Mouse (Mus musculus) ES-CJ7 (cell line): ENCODE measurements around the gene Neurl2.
"Not testable (repeated sequence)": the region's sequence is repeated elsewhere in the genome, so short reads cannot be mapped to it uniquely, and the experiment has no call there.

Experiments used
- DNase-seq: peaks from one replicate; pipeline ENCODE4 v3.0.0; 2011; ENCODE audit warnings: low read depth, low spot score

Gene Neurl2

DNA sequence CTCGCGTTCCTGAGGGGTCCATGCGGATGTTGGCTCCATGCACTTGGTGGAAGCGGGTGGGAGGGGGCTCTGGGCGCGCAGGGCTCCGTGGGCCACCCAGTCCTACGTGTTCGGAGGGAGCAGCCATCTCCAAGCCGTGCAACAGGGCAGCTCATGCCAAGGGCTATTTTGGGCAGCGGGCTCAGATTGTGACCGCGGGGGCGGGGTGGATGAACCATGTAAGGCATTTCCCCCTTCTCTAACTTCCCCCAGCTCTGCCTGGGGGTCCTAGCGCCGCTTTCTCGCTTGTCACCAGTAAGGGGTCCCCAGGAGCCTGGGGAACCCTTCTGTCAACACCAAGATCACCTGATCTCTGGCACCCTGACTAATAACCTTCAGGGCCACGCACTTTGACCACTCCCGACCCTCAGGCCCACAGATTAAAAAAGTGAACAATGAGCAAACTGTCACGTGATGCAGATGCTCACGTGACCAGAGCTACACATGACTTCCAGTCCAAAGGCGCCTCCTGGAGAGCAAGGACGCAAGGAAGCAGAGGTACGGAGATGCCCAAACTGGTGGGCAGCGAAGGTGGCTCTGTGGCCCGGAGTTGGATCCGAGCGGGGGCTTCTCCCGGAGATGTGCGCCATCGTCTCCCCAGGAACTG, at the start of gene Neurl2:
Gene Neurl2, minus strand, starts transcription at position 143 of the 646 bp plus-strand sequence.
- peak; percentile 97 for DNase-seq

DNA sequence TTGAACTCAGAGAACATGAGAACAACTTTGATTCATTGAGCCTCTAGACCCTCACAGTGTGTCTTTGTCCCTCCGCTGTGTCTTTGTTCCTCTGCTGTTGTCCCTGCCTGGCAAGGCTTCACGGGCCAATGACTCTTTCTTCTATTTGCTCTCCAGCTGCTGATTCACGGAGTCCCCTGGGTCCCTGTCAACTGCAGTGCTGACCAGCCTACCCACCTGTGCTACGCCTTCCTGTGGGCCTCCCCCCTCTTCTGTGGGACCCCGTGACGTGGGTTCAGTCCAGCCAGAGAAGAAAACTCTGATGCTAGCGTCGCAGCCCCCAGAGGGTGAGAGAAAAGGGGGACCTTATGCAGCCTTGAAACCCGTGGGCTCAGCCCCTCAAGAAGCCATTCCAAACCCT, 49.4 kb upstream of the Neurl2 start:
- DNase-seq, result no peak

DNA sequence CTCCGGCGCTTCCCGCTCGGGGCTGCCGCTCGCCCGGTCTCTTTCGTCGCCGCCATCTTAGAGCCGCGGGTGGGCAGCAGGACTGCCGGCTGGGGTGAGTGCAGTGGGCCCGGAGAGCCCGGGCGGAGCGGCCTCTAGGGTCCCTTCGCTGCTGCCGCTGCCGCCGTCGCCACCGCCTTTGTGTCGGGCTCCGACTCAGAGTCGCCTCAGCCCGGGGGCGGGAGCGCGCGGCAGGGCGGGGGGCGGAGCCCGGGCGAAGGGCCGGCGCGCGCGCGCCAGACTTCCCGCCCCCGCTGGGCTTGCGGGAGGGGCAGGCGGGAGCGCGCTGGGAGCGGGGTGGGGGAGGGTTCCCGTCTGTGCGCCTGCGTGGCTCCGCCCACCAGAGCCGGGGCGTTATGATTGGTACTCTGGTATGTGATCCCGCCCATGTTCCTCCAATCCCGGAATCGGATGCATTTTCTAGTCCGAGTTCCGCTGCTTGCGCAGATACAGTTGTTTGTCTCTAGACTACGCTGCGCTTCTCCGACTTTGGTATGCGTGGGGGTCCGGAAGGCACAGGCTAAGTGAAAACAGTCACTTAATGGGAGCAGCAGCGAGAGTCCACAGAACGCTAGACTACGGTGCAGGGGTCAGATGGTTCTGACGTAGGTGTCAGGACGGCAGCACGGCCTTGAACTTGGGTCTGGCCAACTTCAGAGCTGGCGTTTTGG, 46.5 kb upstream of the Neurl2 start:
- DNase-seq, result peak; percentile 97

DNA sequence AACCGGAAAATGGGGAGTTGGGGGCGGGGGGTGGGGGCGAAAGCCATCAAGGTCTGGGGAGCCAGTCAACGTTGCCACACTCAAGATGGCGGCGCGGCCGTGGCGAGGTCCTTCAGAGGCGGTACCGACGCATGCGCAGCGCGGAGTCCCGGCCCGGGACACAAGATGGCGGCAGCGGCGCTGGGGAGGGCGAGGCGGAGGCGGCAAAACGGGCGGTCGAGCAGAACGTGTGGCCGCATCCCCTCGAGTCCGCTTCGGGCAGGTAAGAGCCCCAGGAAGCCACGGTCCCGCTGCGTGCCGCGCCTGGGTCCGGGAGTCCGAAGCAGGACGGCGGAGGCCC, 45.9 kb upstream of the Neurl2 start, which contains the start of gene Pcif1:
Gene Pcif1, plus strand, starts transcription at position 77 of the 340 bp plus-strand sequence.
- peak; percentile 94 for DNase-seq

DNA sequence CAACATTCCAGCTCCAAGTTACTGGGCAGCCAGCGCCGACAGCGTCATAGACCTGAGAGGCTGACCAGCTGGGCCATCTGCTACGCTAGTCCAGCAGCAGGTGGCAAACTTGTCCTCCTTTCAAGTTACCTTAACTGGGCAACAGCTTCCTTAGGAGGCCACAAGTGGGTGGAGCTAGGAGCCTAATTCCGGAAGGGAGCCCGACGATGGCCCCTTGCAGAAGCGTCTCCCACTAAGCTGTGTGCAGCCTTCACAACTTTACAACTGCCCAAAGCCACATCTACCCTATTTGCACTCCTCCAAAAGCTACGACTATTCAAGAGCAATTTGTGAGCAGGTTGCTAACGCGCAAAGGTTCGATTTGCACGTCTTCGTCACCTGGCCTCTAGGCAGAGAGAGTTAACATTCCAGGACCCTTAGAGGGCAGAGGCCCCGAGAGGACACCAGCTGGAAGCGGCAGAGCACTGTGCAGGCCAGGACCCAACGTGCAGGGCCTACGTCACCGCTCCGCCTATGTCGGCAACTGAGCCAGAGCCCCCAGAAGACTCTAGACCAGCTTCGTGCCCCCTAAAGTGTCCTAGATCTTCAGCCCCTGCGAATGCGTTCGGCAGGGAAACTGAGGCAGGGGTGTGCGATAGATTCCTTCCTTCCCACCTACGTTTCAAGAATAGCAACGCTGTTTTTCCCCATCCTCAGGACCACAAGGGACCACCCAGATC, 45.4 kb upstream of the Neurl2 start:
- peak; percentile 60 for DNase-seq

DNA sequence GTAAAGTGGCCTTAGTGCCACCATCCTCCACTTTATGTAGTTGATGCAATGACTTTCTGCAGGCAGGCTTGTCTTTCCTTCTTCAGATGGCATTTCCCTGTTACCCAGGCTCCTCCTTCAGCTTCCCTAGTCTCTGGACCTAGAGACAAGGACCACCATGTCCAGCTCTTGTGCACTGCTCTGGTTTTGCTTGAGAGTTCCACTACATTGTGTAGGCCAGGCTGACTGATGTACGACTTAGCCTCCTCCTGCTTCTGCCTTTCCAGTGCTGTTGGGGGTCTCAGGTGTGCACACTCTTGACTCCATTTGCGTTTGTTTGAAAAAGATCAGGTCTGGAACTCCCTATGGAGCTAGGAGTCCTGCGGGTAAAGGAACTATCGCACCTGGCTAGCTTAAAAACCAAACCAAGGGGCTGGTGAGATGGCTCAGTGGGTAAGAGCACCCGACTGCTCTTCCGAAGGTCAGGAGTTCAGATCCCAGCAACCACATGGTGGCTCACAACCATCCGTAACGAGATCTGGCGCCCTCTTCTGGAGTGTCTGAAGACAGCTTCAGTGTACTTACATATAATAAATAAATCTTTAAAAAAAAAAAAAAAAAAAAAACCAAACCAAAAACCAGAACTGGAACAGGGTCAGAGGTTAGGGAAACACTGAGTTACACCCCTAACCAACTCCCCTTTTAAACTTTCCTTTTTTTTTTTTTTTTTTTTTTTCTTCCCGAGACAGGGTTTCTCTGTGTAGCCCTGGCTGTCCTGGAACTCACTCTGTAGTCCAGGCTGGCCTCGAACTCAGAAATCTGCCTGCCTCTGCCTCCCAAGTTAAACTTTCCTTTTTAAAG, 44.3 kb upstream of the Neurl2 start:
- peak; percentile 59 for DNase-seq

DNA sequence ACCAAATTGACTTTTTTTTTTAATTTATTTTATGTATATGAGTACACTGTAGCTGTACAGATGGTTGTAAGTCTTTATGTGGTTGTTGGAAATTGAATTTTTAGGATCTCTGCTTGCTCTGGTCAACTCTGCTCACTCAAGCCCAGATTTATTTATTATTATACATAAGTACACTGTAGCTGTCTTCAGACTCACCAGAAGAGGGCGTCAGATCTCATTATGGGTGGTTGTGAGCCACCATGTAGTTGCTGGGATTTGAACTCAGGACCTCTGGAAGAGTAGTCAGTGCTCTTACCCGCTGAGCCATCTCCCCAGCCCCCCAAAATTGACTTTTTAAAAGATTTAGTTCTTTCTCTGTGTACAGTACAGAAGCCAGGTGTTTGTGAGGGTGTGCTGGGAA, 42.4 kb upstream of the Neurl2 start:
- DNase-seq, result not testable (repeated sequence)

DNA sequence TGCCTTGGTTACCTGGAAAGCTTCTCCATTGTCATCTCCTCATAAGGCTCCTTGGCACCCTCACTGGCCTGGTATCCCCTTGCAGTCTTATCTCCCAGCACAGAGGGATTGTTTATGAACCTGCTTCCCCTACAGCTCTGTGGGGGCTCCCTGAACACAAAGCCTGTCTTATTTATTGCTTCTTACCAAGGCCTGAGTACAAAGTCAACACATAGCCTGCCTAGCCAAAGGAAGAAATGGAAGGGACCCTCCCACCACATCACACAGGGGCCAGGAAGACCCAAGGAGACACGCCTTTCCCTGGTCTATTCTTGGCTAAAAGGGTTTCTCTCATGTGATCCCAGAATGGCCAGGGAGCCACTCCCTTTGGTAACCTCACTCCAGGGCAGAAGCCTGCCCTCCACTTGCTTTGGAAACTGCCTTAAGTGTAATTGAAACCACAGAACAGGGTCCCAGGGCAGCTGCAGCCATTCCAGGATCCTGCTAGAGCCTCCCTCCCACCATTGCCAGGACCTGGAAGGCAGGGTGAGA, 41.0 kb upstream of the Neurl2 start:
- DNase-seq, result peak; percentile 77

DNA sequence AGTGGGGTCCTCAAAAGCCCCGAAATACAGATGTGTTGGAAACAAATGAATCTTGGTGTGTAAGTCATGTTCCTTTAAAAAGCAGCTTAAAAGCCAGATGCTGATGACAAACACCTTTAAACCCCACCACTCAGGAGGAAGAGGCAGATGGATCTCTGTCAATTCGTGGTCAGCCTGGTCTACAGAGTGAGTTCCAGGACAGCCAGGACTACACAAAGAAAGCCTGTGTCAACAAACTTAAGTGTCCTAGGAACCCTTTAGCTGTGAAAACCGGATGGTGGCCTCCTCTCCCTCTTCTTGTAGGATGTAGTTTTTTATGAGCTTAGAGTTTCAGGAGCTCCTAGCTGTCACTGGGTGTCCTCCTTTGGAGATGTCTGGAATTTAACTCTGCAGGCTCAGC, 40.4 kb upstream of the Neurl2 start:
- DNase-seq, result no peak

DNA sequence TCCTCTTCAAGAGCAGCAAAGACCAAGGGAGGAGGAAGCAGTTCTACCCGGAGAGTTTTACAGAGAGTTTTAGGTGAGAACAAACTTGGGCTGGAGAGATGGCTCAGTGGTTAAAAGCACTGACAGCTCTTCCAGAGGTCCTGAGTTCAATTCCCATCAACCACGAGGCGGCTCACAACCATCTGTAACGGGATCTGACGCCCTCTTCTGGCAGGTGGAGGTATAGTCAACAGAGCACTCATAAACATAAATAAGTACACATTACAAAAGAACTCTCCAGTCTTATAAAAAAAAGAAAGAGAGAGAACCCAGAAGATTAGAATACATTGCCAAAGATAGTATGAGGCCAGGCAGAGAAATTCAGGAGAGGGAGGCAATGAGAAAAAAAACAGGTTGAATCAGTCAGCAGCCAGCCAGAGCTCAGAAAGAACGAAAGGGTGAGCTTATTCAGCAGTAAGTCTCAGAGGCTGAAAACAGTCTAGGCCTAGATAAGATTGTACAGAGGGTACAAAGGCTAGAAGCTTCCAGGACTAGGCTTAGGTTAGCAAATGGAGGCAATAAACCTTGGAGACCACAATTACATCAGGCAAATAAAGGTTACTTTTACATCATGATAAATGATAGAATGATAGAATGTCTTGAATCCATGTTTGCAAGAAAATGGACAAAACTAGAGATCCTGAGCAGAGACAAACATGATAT, 38.5 kb upstream of the Neurl2 start:
- no peak for DNase-seq

DNA sequence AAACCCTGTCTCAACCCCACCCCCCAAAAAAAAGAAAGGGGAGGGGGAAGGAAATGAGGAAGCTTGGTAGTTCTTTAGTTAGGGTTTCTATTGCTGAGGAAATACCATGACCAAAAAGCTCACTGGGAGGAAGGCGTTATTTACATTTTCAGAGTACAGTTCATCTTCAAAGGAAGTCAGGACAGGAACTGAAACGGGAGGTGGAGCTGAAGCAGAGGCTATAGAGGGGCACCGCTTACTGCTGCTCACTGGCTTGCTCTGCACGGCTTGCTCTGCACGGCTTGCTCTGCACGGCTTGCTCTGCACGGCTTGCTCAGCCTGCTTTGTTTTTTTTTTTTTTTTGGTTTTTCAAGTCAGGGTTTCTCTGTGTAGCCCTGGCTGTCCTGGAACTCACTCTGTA, 35.2 kb upstream of the Neurl2 start:
- no peak for DNase-seq

DNA sequence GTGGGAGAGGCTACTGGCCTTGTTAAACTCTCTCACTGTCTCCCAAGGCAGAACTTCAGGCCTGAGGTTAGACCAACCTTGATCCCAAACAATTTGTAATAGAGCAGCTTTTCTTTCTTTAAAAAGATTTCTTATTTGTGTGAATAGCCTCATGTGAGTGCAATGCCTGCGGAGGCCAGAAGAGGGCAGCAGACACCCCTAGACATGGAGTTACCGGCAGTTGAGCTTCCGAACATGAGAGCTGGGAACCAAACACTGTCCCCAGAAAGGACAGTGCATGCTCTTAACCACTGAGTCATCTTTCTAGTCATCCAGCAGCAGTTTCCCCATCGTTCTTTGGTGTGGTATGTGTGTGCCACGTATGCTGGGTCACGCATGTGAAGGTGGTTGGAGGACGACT, 34.3 kb upstream of the Neurl2 start:
- peak; percentile 90 for DNase-seq

DNA sequence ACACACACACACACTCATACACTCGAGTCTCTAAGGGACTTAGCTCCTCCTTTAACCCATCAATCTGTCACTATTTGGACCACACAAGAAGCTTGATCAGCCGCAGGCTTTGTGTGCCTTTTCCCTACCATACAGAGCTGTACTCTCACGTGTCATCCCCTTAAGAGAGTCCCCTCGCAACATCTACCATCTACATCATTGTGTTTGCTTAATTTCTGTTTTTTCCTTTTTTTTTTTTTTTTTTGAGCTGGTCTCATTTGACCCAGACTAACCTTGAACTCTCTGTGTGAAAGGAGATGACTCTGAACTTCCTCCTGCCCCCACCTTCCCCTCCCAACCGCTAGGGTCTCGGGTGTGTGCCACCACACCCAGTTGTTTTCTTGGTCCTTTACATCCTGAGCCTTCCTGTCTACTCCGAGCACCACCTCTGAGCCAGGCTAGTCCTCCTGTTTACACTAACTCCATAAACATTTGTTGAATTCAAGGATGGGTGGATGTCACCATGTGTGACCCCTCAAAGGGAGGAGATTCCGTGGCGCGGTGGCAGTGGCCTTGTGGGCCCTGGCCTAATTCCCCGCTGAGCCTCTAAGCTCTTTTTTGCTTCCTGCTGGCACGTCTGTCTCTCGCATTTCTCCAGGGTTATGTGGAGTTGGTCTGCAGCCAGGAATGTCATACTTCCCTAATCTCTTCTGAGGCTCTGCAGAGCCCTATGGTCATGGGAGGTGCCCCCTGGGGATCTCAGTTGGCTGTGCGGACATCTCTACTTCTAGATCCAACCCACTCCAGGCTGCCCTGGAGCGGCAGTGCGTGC, 33.7 kb upstream of the Neurl2 start:
- DNase-seq, result peak; percentile 92

DNA sequence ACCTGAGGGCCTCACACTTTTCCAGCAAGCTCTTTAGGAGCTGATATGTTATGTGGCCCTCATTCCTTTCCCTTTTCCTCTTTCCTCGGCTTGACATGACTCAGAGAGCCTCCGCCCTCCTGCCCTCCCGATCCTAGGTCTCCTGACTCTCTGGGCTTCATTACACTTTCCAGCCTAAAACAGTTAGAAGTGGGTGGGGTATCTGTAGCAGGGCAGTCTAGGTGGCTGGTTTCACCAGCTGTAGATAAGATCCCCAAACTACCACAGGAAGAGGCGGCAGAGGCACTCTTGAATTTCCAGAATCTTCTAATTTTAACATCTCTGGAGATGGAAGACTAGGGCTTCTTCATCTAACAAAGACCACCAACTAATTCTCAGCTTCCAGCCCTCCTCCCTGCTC, 31.3 kb upstream of the Neurl2 start:
- no peak for DNase-seq

DNA sequence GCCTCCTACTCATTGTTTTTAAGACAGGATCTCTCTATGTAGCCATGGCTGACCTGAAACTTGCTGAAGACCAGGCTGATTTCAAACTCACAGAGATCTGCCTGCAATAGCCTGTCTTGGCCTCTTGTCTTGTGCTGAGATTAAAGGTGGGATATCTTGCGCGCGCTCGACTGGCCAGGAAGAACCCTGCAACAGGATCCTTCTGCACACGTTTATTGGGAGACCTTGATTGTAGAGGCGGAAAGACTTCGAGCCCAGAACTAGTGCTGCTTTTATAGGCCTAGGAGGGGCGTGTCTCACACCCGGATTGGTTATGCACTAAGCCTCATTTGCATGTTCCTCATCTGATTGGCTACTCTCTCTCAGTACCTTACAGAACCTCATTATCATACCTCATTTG, 30.2 kb upstream of the Neurl2 start:
- DNase-seq, result peak; percentile 41

DNA sequence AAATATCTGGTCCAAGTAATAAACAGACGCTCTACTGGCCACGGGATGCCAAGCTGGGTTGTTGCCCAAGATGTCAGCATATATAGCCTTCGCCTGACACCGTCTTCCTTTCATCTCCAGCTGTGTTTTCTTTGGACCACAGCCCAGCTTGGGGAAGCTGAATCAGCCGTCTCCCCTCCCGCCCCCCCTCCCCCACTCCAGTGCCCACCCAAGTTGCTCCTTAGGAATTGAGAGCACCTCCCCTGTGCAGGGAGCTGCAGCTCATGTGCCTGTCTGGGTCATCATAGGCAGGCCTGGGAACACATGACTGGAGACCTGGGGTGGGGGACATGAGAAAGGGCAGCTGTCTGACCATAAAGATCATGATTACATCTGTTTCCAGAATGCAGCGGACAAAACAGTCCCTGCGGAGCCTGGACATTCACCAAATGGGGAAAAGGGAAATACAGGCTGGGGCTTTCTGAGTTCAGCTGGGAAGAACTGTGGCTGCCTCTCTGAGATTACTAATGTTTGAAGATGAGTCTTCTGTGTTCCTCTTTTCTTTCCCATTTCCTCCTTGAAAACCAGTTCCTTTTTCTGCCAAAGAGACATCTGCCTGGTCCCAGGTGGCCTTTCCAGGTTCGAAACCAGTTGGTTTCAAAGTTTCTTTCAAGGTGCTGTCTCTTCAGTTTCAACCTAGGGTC, 29.1 kb upstream of the Neurl2 start:
- DNase-seq, result peak; percentile 41

DNA sequence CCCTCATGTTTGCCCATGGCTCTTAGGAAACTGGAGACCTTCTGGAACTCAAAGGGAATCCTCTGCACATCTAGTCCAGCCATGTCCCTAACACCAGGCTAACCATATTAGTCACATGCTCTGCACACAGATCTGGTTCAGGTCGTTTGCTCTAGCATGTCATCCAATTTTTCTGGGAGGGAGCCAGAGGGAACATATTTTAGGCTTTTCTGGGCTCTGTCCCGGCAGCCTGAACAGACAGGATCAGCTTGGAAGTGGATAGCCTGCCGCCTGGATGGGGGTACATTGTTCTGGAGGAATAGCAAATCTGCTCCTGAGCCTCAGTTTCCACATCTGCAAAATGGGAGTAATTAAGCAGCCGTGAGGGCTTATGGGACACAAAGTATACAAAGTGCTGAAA, 27.8 kb upstream of the Neurl2 start:
- no peak for DNase-seq

DNA sequence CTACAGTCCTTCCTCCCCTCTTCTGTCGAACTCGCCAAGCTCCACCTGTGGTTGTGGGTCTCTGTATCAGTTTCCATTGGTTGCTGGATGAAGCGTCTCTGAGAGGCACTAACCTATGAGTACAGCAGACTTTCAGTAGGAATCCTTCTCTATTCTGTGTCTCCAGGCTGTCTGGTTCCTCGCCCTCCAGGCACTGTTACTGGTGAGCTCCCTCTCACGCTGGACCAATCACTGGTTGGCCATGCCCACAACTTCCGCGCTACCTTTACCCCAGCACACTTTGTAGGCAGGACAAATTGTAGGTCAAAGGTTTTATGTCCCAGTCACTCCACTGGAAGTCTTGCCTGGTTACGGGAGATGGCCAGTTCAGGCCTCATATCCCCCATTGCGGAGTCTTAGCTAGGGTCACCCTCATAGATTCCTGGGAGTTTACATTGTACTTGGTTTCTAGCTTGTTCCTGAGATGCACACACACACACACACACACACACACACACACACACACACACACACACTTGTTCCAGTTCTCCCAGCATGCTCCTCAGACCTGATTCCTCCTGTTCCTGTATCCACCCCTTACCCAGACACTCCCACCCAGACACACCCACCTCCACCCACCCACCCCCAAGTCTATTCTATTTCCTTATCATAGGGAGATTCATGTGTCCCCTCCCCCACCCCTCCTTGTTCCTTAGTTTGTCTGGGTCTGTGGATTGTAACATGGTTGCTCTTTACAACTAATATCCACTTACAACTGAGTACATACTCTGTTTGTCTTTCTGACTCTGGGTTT, 26.6 kb upstream of the Neurl2 start:
- peak; percentile 74 for DNase-seq

DNA sequence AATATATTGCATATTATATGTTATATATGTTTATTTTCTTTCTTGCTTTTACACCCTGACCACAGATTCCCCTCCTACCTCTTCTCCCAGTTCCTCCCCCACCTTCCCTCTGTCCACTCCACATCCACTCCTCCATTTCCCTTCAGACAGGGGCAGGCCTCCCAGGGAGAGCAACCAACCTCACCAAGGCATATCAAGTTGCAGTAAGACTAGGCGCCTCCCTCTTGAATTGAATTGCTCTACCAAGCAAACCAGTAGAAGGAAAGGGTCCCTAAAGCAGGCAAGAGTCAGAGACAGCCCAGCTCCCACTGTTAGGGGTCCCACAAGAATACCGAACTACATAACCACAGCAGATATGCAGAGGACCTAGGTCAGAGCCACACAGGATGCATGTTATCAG, 25.9 kb upstream of the Neurl2 start:
- DNase-seq, result no peak
